Mouse (Mus musculus): ENCODE measurements around the gene Gria1.

The Gria1 gene

GRCm38 (mm10) chr11:57298665-57299064, 287.5 kb downstream of the Gria1 start:
- DNase-seq, result no peak

GRCm38 (mm10) chr11:57303602-57304001, 292.4 kb downstream of the Gria1 start:
- no peak for DNase-seq

GRCm38 (mm10) chr11:57306116-57306515, 294.9 kb downstream of the Gria1 start:
- DNase-seq, result peak; percentile 24 to 27

GRCm38 (mm10) chr11:57306892-57307291, 295.7 kb downstream of the Gria1 start:
- DNase-seq, result no peak

GRCm38 (mm10) chr11:57317063-57317462, 305.9 kb downstream of the Gria1 start:
- no peak for DNase-seq

- no peak for DNase-seq
Observed at GRCm38 (mm10) chr11:57317478-57317877, 306.3 kb downstream of the Gria1 start.

GRCm38 (mm10) chr11:57319374-57319773, 308.2 kb downstream of the Gria1 start:
- peak in 1 of 2 experiments; percentile 27 for DNase-seq

- DNase-seq, result no peak
Observed at GRCm38 (mm10) chr11:57324099-57324498, 312.9 kb downstream of the Gria1 start.

Measured in cerebellum, postnatal 10 days (tissue).